Mouse (Mus musculus) cortical plate, adult 2 months (tissue): Measurements from ENCODE around the gene Mlxipl.

Experiments used
- CTCF ChIP-seq: fragments of 200-500 bp; IDR thresholded peaks from 2 replicates; pipeline ENCODE4 v1.5.1; 2011; ENCODE audit warnings: mild to moderate bottlenecking, control low read depth, low read length; ENCODE audit not compliant: insufficient read depth; ENCODE audit errors: extremely low read depth
- POLR2A ChIP-seq: fragments of 200-500 bp; IDR thresholded peaks from 2 replicates; pipeline ENCODE4 v1.6.1; 2011; ENCODE audit warnings: mild to moderate bottlenecking, low read length, control low read depth; ENCODE audit not compliant: insufficient read depth; ENCODE audit errors: extremely low read depth

DNA sequence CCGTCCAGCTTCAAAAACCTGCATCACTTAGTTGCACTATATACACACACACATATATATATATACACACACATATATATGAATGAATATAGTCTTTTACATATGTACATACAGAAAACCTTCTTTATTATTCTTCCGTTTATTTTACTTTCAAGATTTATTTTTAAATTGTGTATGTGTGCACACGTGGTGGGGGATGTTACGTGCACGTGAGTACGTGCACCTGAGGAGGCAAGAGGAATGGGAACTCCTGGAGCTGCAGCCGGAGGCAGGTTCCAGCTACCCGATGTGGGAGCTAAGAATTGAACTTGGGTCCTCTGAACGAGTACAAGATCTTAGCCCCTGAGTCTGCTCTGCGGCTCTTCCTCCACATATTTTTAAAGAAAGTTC is 96.5 kb downstream of the Mlxipl start:
- no peak for TF ChIP-seq CTCF
- TF ChIP-seq POLR2A: no peak
